Mouse (Mus musculus) Patski (cell line): Measurements from ENCODE around the gene Caprin2. TPM values are rescaled to one million over a fixed set of nuclear protein-coding genes. Genes with fewer than 3 reads are reported as not detected.
"Not testable (repeated sequence)": the region's sequence is repeated elsewhere in the genome, so short reads cannot be mapped to it uniquely, and the experiment has no call there.

Source experiments
- ATAC-seq: fragments of 100-300 bp; one replicate; pipeline ENCODE4 v1.8.0; 2021
- CTCF ChIA-PET: fragments of 350-600 bp; sonication (Branson Sonifier 250); formaldehyde crosslinking; loops from one replicate; lab custom pipeline; 2022; ENCODE audit warnings: inconsistent platforms; lab: Charles Lee
- POLR2A ChIA-PET: fragments of 350-600 bp; sonication (Branson Sonifier 250); formaldehyde crosslinking; loops from one replicate; lab custom pipeline; 2022; ENCODE audit warnings: antibody characterized with exemption, inconsistent platforms; lab: Charles Lee
- DNase-seq: peaks from one replicate; pipeline ENCODE4 v3.0.0-alpha.2; 2011; ENCODE audit warnings: low read depth, low spot score
- H3K27me3 ChIP-seq: fragments of 371-371 bp; one replicate; pipeline ENCODE4 v1.5.1; 2021
- CTCF ChIP-seq: fragments of 100-300 bp; IDR thresholded peaks from one replicate; pipeline ENCODE4 v1.5.1; 2021
- in situ Hi-C: fragments of 300-500 bp; cut with MboI; formaldehyde crosslinking; loops from 3 replicates; pipeline ENCODE4 v1.11.1; 2018; ENCODE audit warnings: low pct_unique_long_range_greater_than_20kb, mixed read lengths
- polyA plus RNA-seq: library from polyadenylated mRNA; unstranded; gene quantifications from one replicate; pipeline ENCODE4 v1.2.3, GENCODE M21; 2021

Gene Caprin2
- 16.6 TPM for polyA plus RNA-seq

GRCm38 (mm10) chr6:148895773-148896506 lies at the start of gene Caprin2:
Gene Caprin2, minus strand, starts transcription at chr6:148896237.
- DNase-seq (peak; percentile 38), ATAC-seq (peak; percentile 90)
- no peaks in the 10 kb centered on the region for H3K27me3 ChIP-seq
- CTCF ChIA-PET = interaction anchor here (1.0 kb wide), 1 partner anchor 23 kb away, joined by 3 read pairs; no protein-coding TSS in a partner anchor
- no peak for TF ChIP-seq CTCF
- POLR2A ChIA-PET = no interaction called here
- in situ Hi-C loops = no loop called here

GRCm38 (mm10) chr6:148944767-148945508 lies 48.9 kb upstream of the Caprin2 start:
- TF ChIP-seq CTCF = no peak
- H3K27me3 ChIP-seq = no peaks in the 10 kb centered on the region
- ATAC-seq (peak; percentile 45), DNase-seq (no peak)
- POLR2A ChIA-PET = no interaction called here
- CTCF ChIA-PET = interaction anchor here (1.4 kb wide), 1 partner anchor 10 kb away, joined by 3 read pairs; no protein-coding TSS in a partner anchor
- in situ Hi-C loops = loop anchor here (5.0 to 10.0 kb wide), 2 partner anchors 47 to 170 kb away; no protein-coding TSS in a partner anchor

GRCm38 (mm10) chr6:148944344-148944766 lies 48.3 kb upstream of the Caprin2 start:
- no peaks in the 10 kb centered on the region for H3K27me3 ChIP-seq
- ATAC-seq (no peak), DNase-seq (no peak)
- in situ Hi-C loops = loop anchor here (5.0 to 10.0 kb wide), 2 partner anchors 48 to 170 kb away; no protein-coding TSS in a partner anchor
- TF ChIP-seq CTCF = no peak
- CTCF ChIA-PET = interaction anchor here (1.0 kb wide), 1 partner anchor 24 kb away, joined by 5 read pairs; no protein-coding TSS in a partner anchor
- POLR2A ChIA-PET = no interaction called here

- no peak for TF ChIP-seq CTCF
- peak; percentile 11 for ATAC-seq
- in situ Hi-C loops = loop anchor here (5.0 to 10.0 kb wide), 2 partner anchors 49 to 171 kb away; no protein-coding TSS in a partner anchor
- POLR2A ChIA-PET = interaction anchor here (1.0 kb wide), 1 partner anchor 10 kb away, joined by 3 read pairs; no protein-coding TSS in a partner anchor
- peak; percentile 53 for DNase-seq
- H3K27me3 ChIP-seq = no peaks in the 10 kb centered on the region
- CTCF ChIA-PET = interaction anchor here (1.0 kb wide), 1 partner anchor 25 kb away, joined by 5 read pairs; no protein-coding TSS in a partner anchor
Measured at GRCm38 (mm10) chr6:148943695-148944094, 47.7 kb upstream of the Caprin2 start.

- in situ Hi-C loops = loop anchor here (5.0 to 10.0 kb wide), 2 partner anchors 50 to 172 kb away; no protein-coding TSS in a partner anchor
- CTCF ChIA-PET = no interaction called here
- POLR2A ChIA-PET = interaction anchor here (1.0 kb wide), 1 partner anchor 8 kb away, joined by 3 read pairs; no protein-coding TSS in a partner anchor
- no peaks in the 10 kb centered on the region for H3K27me3 ChIP-seq
- no peak for TF ChIP-seq CTCF
- no peak for DNase-seq
- no peak for ATAC-seq
Measured at GRCm38 (mm10) chr6:148942406-148942805, 46.4 kb upstream of the Caprin2 start.

GRCm38 (mm10) chr6:148941880-148942279 lies 45.8 kb upstream of the Caprin2 start:
- no peak for TF ChIP-seq CTCF
- no peaks in the 10 kb centered on the region for H3K27me3 ChIP-seq
- ATAC-seq (no peak), DNase-seq (no peak)
- POLR2A ChIA-PET = no interaction called here
- in situ Hi-C loops = loop anchor here (5.0 to 10.0 kb wide), 2 partner anchors 50 to 173 kb away; no protein-coding TSS in a partner anchor
- CTCF ChIA-PET = no interaction called here

- POLR2A ChIA-PET = not testable (repeated sequence)
Measured at GRCm38 (mm10) chr6:148940383-148940782, 44.3 kb upstream of the Caprin2 start.

GRCm38 (mm10) chr6:148937693-148938092 lies 41.7 kb upstream of the Caprin2 start:
- DNase-seq = no peak
- no peak for ATAC-seq
- ChIA-PET CTCF (interaction anchor here (1.5 to 1.9 kb wide), 2 partner anchors 9 to 34 kb away, joined by 3 to 6 read pairs; no protein-coding TSS in a partner anchor), POLR2A (interaction anchor here (0.7 kb wide), 1 partner anchor 54 kb away, joined by 4 read pairs; no protein-coding TSS in a partner anchor)
- no peaks in the 10 kb centered on the region for H3K27me3 ChIP-seq
- no peak for TF ChIP-seq CTCF
- in situ Hi-C loops = no loop called here

More at GRCm38 (mm10) chr6:148940383-148940782, 44.3 kb upstream of the Caprin2 start:
- CTCF ChIA-PET = interaction anchor here (1.2 kb wide), 1 partner anchor 54 kb away, joined by 4 read pairs; no protein-coding TSS in a partner anchor
- ATAC-seq, DNase-seq, H3K27me3 ChIP-seq: not testable (repeated sequence)
- in situ Hi-C loops = loop anchor here (5.0 to 10.0 kb wide), 2 partner anchors 52 to 174 kb away; no protein-coding TSS in a partner anchor

- ATAC-seq (no peak), DNase-seq (no peak)
- TF ChIP-seq CTCF = no peak
- no peaks in the 10 kb centered on the region for H3K27me3 ChIP-seq
- in situ Hi-C loops = no loop called here
- CTCF ChIA-PET = interaction anchor here (1.7 kb wide), 1 partner anchor 11 kb away, joined by 3 read pairs; the partner anchor contains the start of gene Sinhcaf
- POLR2A ChIA-PET = no interaction called here
Measured at GRCm38 (mm10) chr6:148934961-148935590, 39.0 kb upstream of the Caprin2 start.
